In the genomic region with DNA sequence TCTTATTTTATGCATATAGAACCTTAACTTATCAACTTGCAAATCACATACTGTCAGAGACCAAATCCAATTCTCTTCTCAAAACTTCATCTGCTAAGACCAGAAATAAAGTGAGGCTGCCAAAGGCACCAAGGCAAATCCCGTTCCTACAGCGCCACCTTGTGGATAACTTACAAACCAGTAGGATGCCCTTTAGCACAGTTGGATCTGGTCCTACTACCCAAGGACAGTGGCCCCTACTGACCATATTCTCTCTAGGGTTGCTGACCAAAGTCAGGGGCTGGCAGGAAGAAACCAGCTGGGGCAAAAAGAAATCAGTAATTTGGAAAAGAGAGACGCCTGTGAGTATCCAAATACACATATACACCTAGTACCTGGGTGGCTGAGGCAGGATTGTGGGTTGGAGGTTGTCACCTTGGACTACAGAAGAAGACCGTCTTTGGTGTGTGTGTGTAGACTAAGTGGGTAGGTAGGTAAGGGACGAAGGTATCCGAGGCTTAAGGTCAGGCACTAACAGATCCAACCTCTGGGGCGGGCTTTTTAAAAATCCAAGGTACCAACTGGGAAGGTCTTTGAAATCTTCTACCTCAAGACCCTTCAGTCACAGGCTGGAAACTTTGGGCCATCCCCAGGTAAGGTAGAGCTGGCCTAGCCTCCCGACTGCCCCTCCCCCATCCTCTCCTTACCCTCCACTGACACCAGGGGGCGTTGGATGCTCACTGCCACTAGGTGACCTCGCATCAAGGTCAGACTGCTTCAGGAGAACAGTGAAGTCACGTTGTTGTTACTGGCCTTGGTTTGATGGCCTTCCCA, we compare ENCODE assay signal across 8 mouse cellular contexts. TPM values are rescaled to one million over a fixed set of nuclear protein-coding genes. Genes with fewer than 3 reads are reported as not detected.
DNase-seq lines count a peak whose midpoint lies in the region; ATAC-seq and TF ChIP-seq lines count a peak whose summit lies in the region.

No protein-coding gene starts in this region.

- 63% methylated on average over 11 of the region's 11 CpGs for WGBS in spleen, adult 2 months
- WGBS in intestine, embryonic 15.5 days = 53% methylated on average over 11 of the region's 11 CpGs
- 60% methylated on average over 11 of the region's 11 CpGs for WGBS in midbrain, embryonic 11.5 days

- no peak overlapping the region for H3K4me2 ChIP-seq in intestine, embryonic 15.5 days (replicated peaks)
- no peak overlapping the region for H3K4me2 ChIP-seq in midbrain, embryonic 11.5 days

- intact Hi-C loops in left cerebral cortex, postnatal 14 days (cut with DNase I) = loop anchor here (1.0 kb wide), 1 partner anchor 531 kb away; no protein-coding TSS in a partner anchor

- no peaks in the 10 kb centered on the region for H3K9me3 ChIP-seq in intestine, embryonic 15.5 days
- H3K9me3 ChIP-seq in midbrain, embryonic 11.5 days (ENCODE audit: control insufficient read depth, low read length) = no peaks in the 10 kb centered on the region

- H3K36me3 ChIP-seq in spleen, adult 2 months (ENCODE audit: control insufficient read depth, insufficient read depth, low read length) = peaks cover 4% of the 10 kb centered on the region
- peaks cover 12% of the 10 kb centered on the region for H3K36me3 ChIP-seq in intestine, embryonic 15.5 days
- no peaks in the 10 kb centered on the region for H3K36me3 ChIP-seq in midbrain, embryonic 11.5 days (ENCODE audit: control insufficient read depth, insufficient read depth, low read length)

- TF ChIP-seq CTCF in spleen, adult 2 months (IDR thresholded peaks at IDR 0.05; ENCODE audit: extremely low read depth, insufficient read depth, insufficient read length, insufficient replicate concordance) = peak; percentile 57; the same call in 1 of the 2 replicates

- H3K27me3 ChIP-seq in spleen, adult 2 months (ENCODE audit: control insufficient read depth, insufficient read depth, low read length) = no peaks in the 10 kb centered on the region
- no peaks in the 10 kb centered on the region for H3K27me3 ChIP-seq in intestine, embryonic 15.5 days (replicated peaks)
- no peaks in the 10 kb centered on the region for H3K27me3 ChIP-seq in midbrain, embryonic 11.5 days (ENCODE audit: control insufficient read depth, insufficient read depth, low read length)

- H3K4me3 ChIP-seq in spleen, adult 2 months (ENCODE audit: extremely low read depth, insufficient read depth, insufficient read length) = no peak overlapping the region
- no peak overlapping the region for H3K4me3 ChIP-seq in intestine, embryonic 15.5 days (replicated peaks)
- no peak overlapping the region for H3K4me3 ChIP-seq in midbrain, embryonic 11.5 days (ENCODE audit: low read depth, low read length)

- H3K4me1 ChIP-seq in spleen, adult 2 months (ENCODE audit: control insufficient read depth, insufficient read depth, insufficient read length) = no peaks in the 10 kb centered on the region
- H3K4me1 ChIP-seq in intestine, embryonic 15.5 days (replicated peaks) = 0 out of 2 replicates have a peak, but pooled peaks cover 2% of the 10 kb centered on the region
- no peaks in the 10 kb centered on the region for H3K4me1 ChIP-seq in midbrain, embryonic 11.5 days (ENCODE audit: control insufficient read depth, insufficient read depth, low read length)

- H3K9ac ChIP-seq in intestine, embryonic 15.5 days = no peak overlapping the region
- no peak overlapping the region for H3K9ac ChIP-seq in midbrain, embryonic 11.5 days (ENCODE audit: low read length)

- peak; percentile 26 to 33 for DNase-seq in spleen, adult 2 months (ENCODE audit: low read depth in 1 of 2, low spot score in 2 of 2)
- no peak for DNase-seq in spleen, adult 12 weeks (ENCODE audit: low spot score)
- peak; percentile 34 to 64 for DNase-seq in cerebellum, postnatal 25 days
- peak; percentile 51 for DNase-seq in gastrocnemius, postnatal 10 days
- DNase-seq in left cerebral cortex, postnatal 14 days (ENCODE audit: low spot score in 2 of 2) = peak; percentile 83 to 86
- DNase-seq in midbrain, embryonic 11.5 days (ENCODE audit: low spot score, missing footprints) = peak; percentile 92
- peak; percentile 60 for DNase-seq in skeletal muscle tissue, adult 2 months (ENCODE audit: low read depth, low spot score)

- ATAC-seq in intestine, embryonic 15.5 days = peak; percentile 46; the same call in 1 of the 2 replicates
- peak; percentile 72; the same call in 1 of the 2 replicates for ATAC-seq in midbrain, embryonic 11.5 days (ENCODE audit: low FRiP score)

- no peak overlapping the region for H3K27ac ChIP-seq in spleen, adult 2 months (ENCODE audit: insufficient read depth, low read length)
- no peak overlapping the region for H3K27ac ChIP-seq in intestine, embryonic 15.5 days
- no peak overlapping the region for H3K27ac ChIP-seq in midbrain, embryonic 11.5 days (ENCODE audit: low read depth, low read length)

- no peak for TF ChIP-seq POLR2A in spleen, adult 2 months (IDR thresholded peaks at IDR 0.05; ENCODE audit: low read depth, low read length)

RNA-seq across cellular contexts. Expression of a gene that starts 25.9 kb away (rescaled TPM):
- polyA plus RNA-seq in spleen, adult 2 months (2012; rRNA removed) = 18.2 and 18.6 TPM in 2 replicates
- total RNA-seq in gastrocnemius, postnatal 10 days (2021) = 100 to 1,000 TPM; 208 to 234 TPM
- 265 and 272 TPM in 2 replicates for polyA plus RNA-seq in intestine, embryonic 15.5 days (2015; fragmentation: Nextera tagmentation; extraction: Ambion mirVana)
- 10 to 100 TPM; 20.0 to 22.5 TPM for total RNA-seq in left cerebral cortex, postnatal 14 days (2021)
- 66.5 and 71.6 TPM in 2 replicates for polyA plus RNA-seq in midbrain, embryonic 11.5 days (2014; fragmentation: Nextera tagmentation; extraction: Ambion mirVana)

RNA-seq across cellular contexts. Expression of a gene that starts 57.1 kb away (rescaled TPM):
- polyA plus RNA-seq in spleen, adult 2 months (2012; rRNA removed) = 1.2 and 2.0 TPM in 2 replicates
- 1 to 10 TPM; 3.5 to 5.8 TPM for total RNA-seq in gastrocnemius, postnatal 10 days (2021)
- 6.4 and 7.7 TPM in 2 replicates for polyA plus RNA-seq in intestine, embryonic 15.5 days (2015; fragmentation: Nextera tagmentation; extraction: Ambion mirVana)
- 10 to 100 TPM; 14.0 to 17.4 TPM for total RNA-seq in left cerebral cortex, postnatal 14 days (2021)
- 1.1 and 1.9 TPM in 2 replicates for polyA plus RNA-seq in midbrain, embryonic 11.5 days (2014; fragmentation: Nextera tagmentation; extraction: Ambion mirVana)
